9 mouse cellular contexts compared by ENCODE assay signal in the genomic region with DNA sequence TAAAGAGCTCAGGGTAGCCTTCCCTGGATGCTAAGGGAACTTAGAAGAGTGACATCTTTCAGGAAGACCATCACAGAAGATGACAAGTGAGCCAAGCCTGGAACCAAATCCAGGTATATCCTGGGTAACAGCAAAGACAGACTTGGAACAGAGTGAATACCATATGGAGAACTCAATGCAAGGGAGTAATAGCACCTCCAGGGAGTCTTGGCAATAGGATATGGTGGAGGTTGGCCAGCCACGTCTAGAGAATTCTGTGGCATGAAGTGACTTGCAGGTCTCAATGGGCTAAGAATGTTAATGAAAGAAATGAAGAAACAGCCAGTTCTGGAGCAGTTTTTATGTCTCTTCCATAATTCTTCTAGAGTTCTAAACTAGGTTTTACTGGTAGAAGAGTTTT.
"Had no signal": no experiment of that assay in that cellular context is flagged by ENCODE, and none has a peak within 500 bp of the region (broad histone marks: within the 10 kb centered on the region; RNA-seq: fewer than 3 reads in every experiment).

No protein-coding gene starts in this region.

- ATAC-seq: liver, embryonic 12.5 days; midbrain, embryonic 15.5 days had no signal

- DNase-seq: kidney, adult 8-10 months; kidney, postnatal 36 days; lung, embryonic 14.5 days; lung, postnatal 10 days; retina, postnatal 1 day; thymus, adult 2 months; thymus, postnatal 25 days had no signal
